8 mouse cellular contexts compared by ENCODE assay signal in genomic region chr17:15990303-15990702, GRCm38 (mm10).
A peak's percentile ranks its signal among the peaks of the same experiment; 100 is the strongest.
DNase-seq lines count a peak whose midpoint lies in the region; ATAC-seq and TF ChIP-seq lines count a peak whose summit lies in the region.
"Had no signal": no experiment of that assay in that cellular context is flagged by ENCODE, and none has a peak within 500 bp of the region (broad histone marks: within the 10 kb centered on the region; RNA-seq: fewer than 3 reads in every experiment).

No protein-coding gene starts in this region.

- TF ChIP-seq EP300 in CH12.LX (IDR thresholded peaks at IDR 0.05; ENCODE audit: low read length) = no peak

- WGBS in forebrain, embryonic 14.5 days = 1% methylated on average over 6 of the region's 6 CpGs
- WGBS in midbrain, embryonic 11.5 days = 3% methylated on average over 6 of the region's 6 CpGs

- H3K4me1 ChIP-seq in CH12.LX (ENCODE audit: control insufficient read depth in 1 of 2, insufficient read depth in 2 of 2) = peaks cover 7 to 76% of the 10 kb centered on the region in 2 experiments
- peaks cover 22% of the 10 kb centered on the region; the same call in 1 of the 2 replicates for H3K4me1 ChIP-seq in forebrain, embryonic 14.5 days (ENCODE audit: control insufficient read depth, insufficient read depth, low read length)
- H3K4me1 ChIP-seq in midbrain, embryonic 11.5 days (ENCODE audit: control insufficient read depth, insufficient read depth, low read length) = peaks cover 30% of the 10 kb centered on the region

- dilution Hi-C loops in CH12.LX (cut with MboI; ENCODE audit: extremely low pct_ligation_motif_present, extremely low pct_unique_long_range_greater_than_20kb, low sequenced_read_pairs) = no loop called here

- DNase-seq in CH12.LX (ENCODE audit: extremely low read depth) (no peak), ES-CJ7 (ENCODE audit: low read depth, low spot score) (peak; percentile 76)
- peak; percentile 79 for DNase-seq in forebrain, embryonic 14.5 days (ENCODE audit: low spot score)
- DNase-seq in midbrain, embryonic 11.5 days (ENCODE audit: low spot score, missing footprints) = peak; percentile 93
- DNase-seq in adrenal gland, postnatal 25 days = no peak
- DNase-seq in urinary bladder, adult 18-20 months (ENCODE audit: low spot score in 2 of 2) = no peak
- DNase-seq in adrenal gland, adult 2 months = no peak
- DNase-seq: lung, adult 18-20 months had no signal

- H3K4me3 ChIP-seq in CH12.LX (replicated peaks in 1 of 3; ENCODE audit: low read depth in 2 of 3, low read length in 2 of 3, poor library complexity in 1 of 3) = no peak overlapping the region
- no peak overlapping the region for H3K4me3 ChIP-seq in forebrain, embryonic 14.5 days (ENCODE audit: low read depth, low read length)
- no peak overlapping the region for H3K4me3 ChIP-seq in midbrain, embryonic 11.5 days (ENCODE audit: low read depth, low read length)

- H3K4me2 ChIP-seq in CH12.LX (ENCODE audit: insufficient read depth, low read depth, poor library complexity, severe bottlenecking) = no peak overlapping the region
- H3K4me2 ChIP-seq in forebrain, embryonic 14.5 days (ENCODE audit: low read length) = peak overlapping the region; percentile 1; the same call in 1 of the 2 replicates
- peak overlapping the region; percentile 8; the same call in 1 of the 2 replicates for H3K4me2 ChIP-seq in midbrain, embryonic 11.5 days

- TF ChIP-seq POLR2A in CH12.LX (IDR thresholded peaks at IDR 0.05; ENCODE audit: low read depth, low read length) = no peak

- in situ Hi-C loops in CH12.LX (cut with MboI; ENCODE audit: low pct_ligation_motif_present, low pct_unique_long_range_greater_than_20kb, low sequenced_read_pairs) = no loop called here

- no peak for TF ChIP-seq RAD21 in CH12.LX (IDR thresholded peaks at IDR 0.05; ENCODE audit: low read depth, low read length)

- no peaks in the 10 kb centered on the region for H3K36me3 ChIP-seq in CH12.LX (replicated peaks in 1 of 2; ENCODE audit: control insufficient read depth in 1 of 2, insufficient read depth in 1 of 2, low read length in 1 of 2)
- no peaks in the 10 kb centered on the region for H3K36me3 ChIP-seq in forebrain, embryonic 14.5 days (ENCODE audit: control insufficient read depth, insufficient read depth, low read length)
- H3K36me3 ChIP-seq in midbrain, embryonic 11.5 days (ENCODE audit: control insufficient read depth, insufficient read depth, low read length) = no peaks in the 10 kb centered on the region

- no peak overlapping the region for H3K9ac ChIP-seq in CH12.LX (ENCODE audit: insufficient read depth, low read depth)
- no peak overlapping the region for H3K9ac ChIP-seq in forebrain, embryonic 14.5 days (ENCODE audit: low read length)
- peak overlapping the region; percentile 44; the same call in 1 of the 2 replicates for H3K9ac ChIP-seq in midbrain, embryonic 11.5 days (ENCODE audit: low read length)

- no peak overlapping the region for H3K27ac ChIP-seq in CH12.LX (ENCODE audit: insufficient read depth, low read depth)
- H3K27ac ChIP-seq in forebrain, embryonic 14.5 days (ENCODE audit: low read depth, low read length) = peak overlapping the region; percentile 40
- H3K27ac ChIP-seq in midbrain, embryonic 11.5 days (ENCODE audit: low read depth, low read length) = peak overlapping the region; percentile 79

- no peaks in the 10 kb centered on the region for H3K79me2 ChIP-seq in CH12.LX (replicated peaks; ENCODE audit: control insufficient read depth, extremely low read depth, insufficient read depth, poor library complexity, severe bottlenecking)

- TF ChIP-seq CTCF in CH12.LX (conservative IDR thresholded peaks at IDR 0.05 in 1 of 2, IDR thresholded peaks at IDR 0.05 in 1 of 2; ENCODE audit: low read depth in 2 of 2, low read length in 2 of 2) = no peak

- H3K27me3 ChIP-seq in CH12.LX (replicated peaks) = no peaks in the 10 kb centered on the region
- H3K27me3 ChIP-seq in forebrain, embryonic 14.5 days (replicated peaks; ENCODE audit: control insufficient read depth, insufficient read depth, low read length) = no peaks in the 10 kb centered on the region
- H3K27me3 ChIP-seq in midbrain, embryonic 11.5 days (ENCODE audit: control insufficient read depth, insufficient read depth, low read length) = no peaks in the 10 kb centered on the region

- ATAC-seq in forebrain, embryonic 14.5 days = peak; percentile 66
- peak; percentile 85 for ATAC-seq in midbrain, embryonic 11.5 days (ENCODE audit: low FRiP score)

- H3K9me3 ChIP-seq in CH12.LX (replicated peaks; ENCODE audit: low read length) = no peaks in the 10 kb centered on the region
- no peaks in the 10 kb centered on the region for H3K9me3 ChIP-seq in forebrain, embryonic 14.5 days (replicated peaks; ENCODE audit: control insufficient read depth, low read length)
- no peaks in the 10 kb centered on the region for H3K9me3 ChIP-seq in midbrain, embryonic 11.5 days (ENCODE audit: control insufficient read depth, low read length)

TF ChIP-seq in CH12.LX, 34 proteins besides CTCF, POLR2A, EP300 and RAD21:
- TF ChIP-seq ETS1 (conservative IDR thresholded peaks at IDR 0.05; ENCODE audit: low read depth, low read length) (peak; percentile 37; the same call in 1 of the 2 replicates), CHD1 (IDR thresholded peaks at IDR 0.05; ENCODE audit: low read depth, low read length) (no peak), NELFE (IDR thresholded peaks at IDR 0.05; ENCODE audit: low read depth, low read length) (no peak), POLR2AphosphoS2 (IDR thresholded peaks at IDR 0.05; ENCODE audit: low read depth, low read length) (no peak)

Comparison
In these comparisons a context has a peak if more than half of its experiments do, and no peak if none do; other contexts are left out.
1. DNase-seq: peak in ES-CJ7 (single experiment), forebrain, embryonic 14.5 days (single experiment) and midbrain, embryonic 11.5 days (single experiment); none in CH12.LX (single experiment), adrenal gland, postnatal 25 days (single experiment), urinary bladder, adult 18-20 months (0 of 2) and adrenal gland, adult 2 months (single experiment).